Mouse (Mus musculus): ENCODE data around the gene Rab44.
"Not testable (repeated sequence)": the region's sequence is repeated elsewhere in the genome, so short reads cannot be mapped to it uniquely, and the experiment has no call there.

Gene Rab44

GRCm38 (mm10) chr17:29113591-29114352, at the start of gene Rab44:
Gene Rab44, plus strand, starts transcription at chr17:29114145.
- no peak for DNase-seq (ENCODE audit: low spot score in 2 of 2)

GRCm38 (mm10) chr17:29065245-29065940, 48.6 kb upstream of the Rab44 start:
- no peak for DNase-seq (ENCODE audit: low spot score in 2 of 2)

GRCm38 (mm10) chr17:29065971-29066370, 48.0 kb upstream of the Rab44 start:
- no peak for DNase-seq (ENCODE audit: low spot score in 2 of 2)

- DNase-seq (ENCODE audit: low spot score in 2 of 2): not testable (repeated sequence)
Measured at GRCm38 (mm10) chr17:29067416-29067815, 46.5 kb upstream of the Rab44 start.

DNA sequence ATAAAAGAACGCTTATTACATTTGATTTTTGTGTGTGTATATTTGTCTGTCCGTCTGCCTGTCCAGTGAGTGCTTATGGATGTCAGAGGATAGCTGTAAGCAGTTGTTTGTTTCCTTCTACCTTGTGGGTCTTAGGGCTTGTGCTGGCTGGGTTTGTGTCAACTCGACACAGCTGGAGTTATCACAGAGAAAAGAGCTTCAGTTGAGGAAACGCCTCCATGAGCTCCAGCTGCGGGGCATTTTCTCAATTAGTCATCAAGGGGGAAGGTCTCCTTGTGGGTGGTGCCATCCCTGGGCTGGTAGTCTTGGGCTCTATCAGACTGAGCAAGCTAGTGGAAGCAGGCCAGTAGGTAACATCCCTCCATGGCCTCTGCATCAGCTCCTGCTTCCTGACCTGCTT, 46.1 kb upstream of the Rab44 start:
- no peak for DNase-seq (ENCODE audit: low spot score in 2 of 2)

GRCm38 (mm10) chr17:29069063-29069462, 44.9 kb upstream of the Rab44 start:
- no peak for DNase-seq (ENCODE audit: low spot score in 2 of 2)

DNA sequence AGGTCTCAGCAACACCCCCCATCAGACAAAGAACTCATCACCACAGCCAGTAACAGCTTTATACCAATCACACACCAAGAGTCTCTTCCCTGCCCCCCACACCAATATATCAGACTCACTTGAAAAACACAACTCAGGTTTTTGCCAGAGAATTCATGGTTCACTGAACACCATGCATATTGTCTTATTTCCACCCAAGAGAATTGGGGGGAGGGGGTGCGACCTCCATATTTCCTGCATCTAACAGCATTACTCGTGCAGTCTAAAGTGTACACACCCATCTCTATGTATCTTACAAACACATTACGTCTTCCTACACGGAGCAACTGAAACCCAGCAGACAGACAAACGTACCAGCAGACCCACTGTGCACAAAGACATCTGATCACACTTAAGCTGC, 42.1 kb upstream of the Rab44 start:
- DNase-seq (ENCODE audit: low spot score in 2 of 2): no peak

DNA sequence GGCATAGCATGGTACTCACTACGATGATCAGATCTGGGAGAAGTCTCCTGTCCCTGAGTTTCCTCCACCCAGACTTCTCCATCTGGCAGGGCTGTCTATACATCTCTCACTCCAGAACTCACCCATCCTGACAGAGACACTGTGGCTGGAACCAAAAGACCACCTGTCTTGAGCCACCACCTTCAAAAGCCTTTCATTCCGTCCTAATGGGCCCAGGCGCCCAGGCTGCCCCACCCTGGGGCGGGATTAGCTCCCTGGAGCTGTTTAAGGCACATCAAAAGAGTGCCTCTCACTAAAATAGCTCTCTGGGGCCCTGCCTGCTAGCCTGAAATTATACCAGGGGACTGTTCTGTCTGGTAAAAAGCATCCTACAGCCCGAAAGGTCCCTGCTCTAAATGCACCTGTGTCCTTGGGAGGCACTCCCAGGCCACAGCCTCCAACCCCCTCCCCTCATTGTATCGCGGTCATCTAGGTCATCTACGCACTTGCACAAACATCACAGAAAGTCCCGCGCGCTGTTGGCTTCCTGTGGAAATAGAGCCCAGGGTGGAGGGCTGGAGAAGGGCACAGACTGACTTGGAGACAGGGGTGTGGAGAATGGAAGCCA, 41.1 kb upstream of the Rab44 start:
- no peak for DNase-seq (ENCODE audit: low spot score in 2 of 2)

DNA sequence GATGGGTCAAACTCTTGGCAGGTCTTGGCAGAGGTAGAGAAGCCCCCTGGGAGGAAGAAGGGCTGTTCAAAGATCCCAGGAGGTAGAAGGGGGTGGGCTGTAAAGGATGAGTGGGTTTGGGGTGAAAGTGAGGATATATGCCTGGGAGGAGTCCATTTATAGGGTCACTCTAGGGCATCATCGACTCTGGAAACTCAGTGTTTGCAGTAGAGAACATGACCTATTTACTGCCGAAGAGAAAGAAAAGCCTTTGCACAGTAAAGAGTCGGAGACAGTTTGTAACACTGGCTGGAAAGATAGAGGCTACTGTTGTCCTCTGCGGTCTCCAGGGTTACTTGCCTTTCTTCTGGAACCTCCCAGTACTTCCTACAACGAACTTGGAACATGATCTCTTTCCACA, 40.6 kb upstream of the Rab44 start:
- no peak for DNase-seq (ENCODE audit: low spot score in 2 of 2)

- no peak for DNase-seq (ENCODE audit: low spot score in 2 of 2)
Measured at GRCm38 (mm10) chr17:29074085-29074484, 39.9 kb upstream of the Rab44 start.

GRCm38 (mm10) chr17:29076235-29076634, 37.7 kb upstream of the Rab44 start:
- no peak for DNase-seq (ENCODE audit: low spot score in 2 of 2)

- no peak for DNase-seq (ENCODE audit: low spot score in 2 of 2)
Measured at GRCm38 (mm10) chr17:29077786-29078509, 36.0 kb upstream of the Rab44 start.

- DNase-seq (ENCODE audit: low spot score in 2 of 2): no peak
Measured at GRCm38 (mm10) chr17:29078519-29079383, 35.2 kb upstream of the Rab44 start.

DNA sequence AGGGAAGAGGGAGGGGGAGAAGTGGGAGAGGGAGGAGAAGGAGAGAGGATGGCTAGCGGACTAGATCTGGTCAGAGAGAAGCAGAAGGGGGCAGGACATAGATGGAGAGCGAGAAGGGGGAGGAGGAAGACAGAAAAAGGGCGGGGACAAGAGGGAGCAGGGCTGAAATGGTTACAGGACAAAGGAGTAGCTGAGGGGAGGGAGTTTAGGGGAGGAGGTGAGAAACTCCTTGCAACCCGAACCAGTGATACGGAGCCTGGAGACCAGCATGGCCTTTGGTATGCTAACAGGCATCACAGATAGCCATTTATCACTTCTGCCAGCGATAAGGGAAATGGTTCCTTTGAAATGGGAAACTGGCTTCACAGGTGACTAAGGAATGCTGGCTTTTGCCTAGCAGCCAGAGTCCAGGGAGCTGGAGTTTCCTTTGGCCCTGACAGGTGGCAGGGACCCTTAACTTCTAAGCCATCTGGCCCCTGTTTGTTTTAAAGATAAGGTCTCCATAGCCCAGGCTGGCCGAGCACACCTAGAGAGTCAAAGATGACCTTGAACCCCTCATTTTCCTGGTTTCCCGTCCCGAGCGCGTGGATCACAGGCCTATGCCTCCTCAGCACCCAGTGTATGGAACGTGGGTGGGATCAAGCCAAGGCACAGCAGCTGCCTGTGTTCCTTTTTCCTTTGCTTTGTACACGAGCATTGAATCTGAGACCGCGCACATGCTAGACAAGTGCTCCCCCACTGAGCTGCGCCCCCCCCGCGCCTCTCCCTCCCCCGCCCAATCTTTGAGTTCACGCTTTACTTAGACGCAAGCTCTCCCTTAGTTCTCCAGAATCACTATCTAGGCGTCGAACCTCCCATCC, 33.0 kb upstream of the Rab44 start:
- DNase-seq (ENCODE audit: low spot score in 2 of 2): no peak

DNA sequence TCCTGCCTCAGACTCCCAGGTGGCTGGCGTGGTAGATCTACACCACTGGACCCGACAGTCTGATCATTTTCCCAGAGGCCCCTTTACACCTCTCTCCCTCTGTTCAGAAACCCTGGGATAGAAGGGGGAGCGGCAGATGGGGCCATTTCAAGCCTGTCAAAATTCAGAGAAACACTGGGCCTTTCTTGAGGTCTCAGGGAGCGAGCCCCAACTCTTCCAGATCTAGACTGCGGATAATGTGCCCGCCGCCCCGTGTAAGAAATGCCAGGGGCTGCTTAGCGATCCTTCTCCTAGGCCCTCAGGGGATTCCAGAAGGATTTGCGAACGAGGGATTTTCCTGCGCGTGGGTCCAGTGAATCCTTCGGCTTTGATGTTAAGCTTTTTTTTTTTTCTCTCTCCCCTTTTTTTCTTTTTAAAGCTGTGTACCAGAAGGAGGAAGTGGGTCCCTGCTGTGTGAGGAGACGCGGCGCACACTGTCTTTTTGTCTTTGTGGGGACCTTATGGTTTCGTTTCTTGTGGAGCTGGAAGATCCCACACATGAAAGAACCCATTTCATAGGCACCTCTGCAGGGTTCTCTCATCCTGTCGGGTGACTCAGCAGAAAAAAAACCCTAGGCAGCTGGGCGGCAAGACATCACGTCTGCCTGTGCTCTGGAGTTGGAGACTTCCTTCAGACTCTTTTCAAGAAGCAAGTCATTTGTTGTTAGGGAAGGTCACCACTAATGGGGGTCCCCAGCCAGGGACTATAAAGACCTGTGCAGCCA, 32.1 kb upstream of the Rab44 start:
- DNase-seq (ENCODE audit: low spot score in 2 of 2): no peak

DNA sequence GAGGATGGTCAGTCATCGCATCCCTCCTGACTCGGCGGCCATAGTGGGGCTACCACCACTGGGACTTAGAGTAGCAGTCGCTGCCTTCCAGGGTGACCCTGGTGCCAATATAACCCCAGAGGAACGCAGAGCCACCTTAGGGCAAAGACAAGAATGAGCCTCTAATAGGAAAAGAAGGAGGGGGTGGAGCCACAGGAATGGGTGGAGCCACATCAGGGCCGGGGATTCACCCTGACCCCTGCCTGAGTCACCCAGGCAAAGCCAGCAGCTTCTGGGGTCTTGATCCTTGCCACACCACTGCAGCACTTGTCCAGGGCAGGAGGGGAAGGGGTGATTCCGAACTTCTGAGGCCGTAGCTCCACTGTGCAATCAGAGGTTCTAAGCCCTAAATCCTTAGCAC, 30.4 kb upstream of the Rab44 start:
- DNase-seq (ENCODE audit: low spot score in 2 of 2): peak in 1 of 2 experiments; percentile 1

DNA sequence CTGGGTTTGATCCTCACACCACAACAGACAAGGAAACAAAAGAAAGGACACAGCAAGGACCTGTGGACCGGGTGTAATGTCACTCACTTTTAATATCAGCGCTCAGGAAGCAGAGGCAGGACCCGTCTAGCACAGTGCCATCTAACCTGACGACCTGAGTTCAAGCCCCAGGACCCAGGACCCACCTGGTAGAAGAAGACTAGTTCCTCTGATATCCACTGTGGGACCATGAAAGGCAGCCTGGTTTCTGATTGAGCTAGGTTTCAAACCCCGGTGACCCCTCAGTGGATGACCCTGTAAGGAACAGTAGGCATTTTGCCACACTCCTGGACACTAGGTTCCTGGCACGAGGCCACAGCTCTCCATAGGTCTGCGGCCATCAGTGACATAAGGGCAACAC, 29.3 kb upstream of the Rab44 start:
- peak in 1 of 2 experiments; percentile 4 for DNase-seq (ENCODE audit: low spot score in 2 of 2)

DNA sequence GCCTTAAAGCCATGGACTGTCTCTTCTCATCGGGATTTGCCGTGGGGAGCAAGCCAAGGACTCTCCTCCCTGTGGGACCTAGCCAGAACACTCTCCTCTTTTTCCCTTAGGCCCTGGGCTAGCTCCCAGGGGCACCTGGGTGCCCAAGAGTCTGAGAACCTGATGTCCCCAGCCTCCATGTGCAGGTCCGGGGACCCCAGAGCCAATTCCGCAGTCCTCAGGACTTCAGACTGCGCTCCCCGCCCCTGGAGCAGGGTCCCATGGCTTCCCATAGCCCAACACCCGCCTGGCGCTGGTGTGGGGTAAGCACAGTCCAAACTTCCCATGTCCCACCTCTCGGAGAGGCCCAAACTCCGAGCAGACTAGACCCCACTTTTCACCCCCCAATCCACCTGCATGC, 28.7 kb upstream of the Rab44 start:
- DNase-seq (ENCODE audit: low spot score in 2 of 2): peak in 1 of 2 experiments; percentile 2

DNA sequence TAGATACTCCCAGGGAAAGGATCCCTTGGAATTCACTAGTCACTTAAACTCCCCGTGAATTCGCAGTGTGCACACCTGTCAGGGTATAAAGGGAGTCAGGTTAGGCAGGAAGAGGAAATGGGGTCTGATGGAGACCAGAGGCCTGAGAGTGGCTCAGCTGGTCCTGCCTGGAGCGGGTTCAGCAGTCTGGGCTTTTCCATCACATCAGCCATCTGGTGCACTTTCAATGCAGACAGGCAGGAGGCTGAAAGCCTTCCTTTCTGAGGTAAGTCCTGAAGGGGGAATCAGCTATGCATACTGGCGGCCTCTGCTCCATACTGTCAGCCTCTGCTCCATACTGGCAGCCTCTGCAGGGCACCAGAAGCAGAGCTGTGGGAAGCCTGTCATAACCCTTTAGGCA, 27.0 kb upstream of the Rab44 start:
- no peak for DNase-seq (ENCODE audit: low spot score in 2 of 2)

DNA sequence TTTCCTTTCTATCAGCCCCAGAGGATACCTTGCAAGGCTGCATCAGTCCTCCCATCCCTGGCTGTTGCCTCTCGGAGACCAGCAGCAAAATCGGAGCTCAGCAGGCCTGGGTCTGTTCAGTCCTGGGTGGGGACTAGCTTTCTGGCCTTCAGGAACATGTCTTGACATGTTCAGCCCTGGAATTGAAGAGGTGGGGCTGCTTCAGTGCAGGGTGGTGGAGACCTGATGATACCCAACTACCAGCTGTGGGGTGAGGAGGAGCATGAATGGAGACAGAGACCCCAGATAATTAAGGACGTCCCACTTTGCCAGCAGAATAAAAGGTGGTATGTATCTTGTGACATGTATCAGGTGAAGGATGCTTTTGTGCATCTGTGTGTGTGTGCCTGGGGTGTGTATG, 23.2 kb upstream of the Rab44 start, which contains the start of gene Cdkn1a:
Gene Cdkn1a (plus strand): TSS at position 201 of the 400 bp plus-strand sequence.
- DNase-seq (ENCODE audit: low spot score in 2 of 2): no peak

Measured in frontal cortex, postnatal 25 days (tissue).